Mouse (Mus musculus) left cerebral cortex, postnatal 10 days (tissue): ENCODE results near the gene Col6a2. TPM values are rescaled to one million over a fixed set of nuclear protein-coding genes. Genes with fewer than 3 reads are reported as not detected.

Experiments used
- DNase-seq, 2 experiments: peaks; one replicate each; pipeline ENCODE4 v3.0.0; 2021 to 2022; ENCODE audit warnings: low spot score in 2 of 2, mixed read lengths in 1 of 2; ENCODE audit errors: extremely low spot score in 1 of 2
- intact Hi-C: fragments of 180-260 bp; cut with DNase I; formaldehyde crosslinking; loops from one replicate; pipeline ENCODE4 v1.15.1; 2025
- total RNA-seq, 2 experiments: library from RNA; stranded (reverse); gene quantifications; 2 replicates each; pipeline ENCODE4 v1.2.3; 2021

Gene Col6a2
- total RNA-seq, 2 experiments from 2014 or later = 15.6 to 18.8 TPM

- intact Hi-C loops = no loop called here
- DNase-seq = no peak
These were observed 52.4 kb downstream of the Col6a2 start for GRCm38 (mm10) chr10:76571070-76571469.

- intact Hi-C loops = no loop called here
These were observed 53.3 kb downstream of the Col6a2 start for GRCm38 (mm10) chr10:76569996-76570685.

GRCm38 (mm10) chr10:76561972-76562371, 61.5 kb downstream of the Col6a2 start, which contains the start of gene Spatc1l:
Spatc1l (plus strand) TSS chr10:76562272.
- no peak for DNase-seq
- intact Hi-C loops = no loop called here

More at GRCm38 (mm10) chr10:76569996-76570685, 53.3 kb downstream of the Col6a2 start:
- no peak for DNase-seq

GRCm38 (mm10) chr10:76554061-76554460, 69.4 kb downstream of the Col6a2 start:
- intact Hi-C loops = loop anchor here (10.0 kb wide), 1 partner anchor 181 kb away; no protein-coding TSS in a partner anchor
- DNase-seq = no peak

- no peak for DNase-seq
- intact Hi-C loops = loop anchor here (10.0 kb wide), 1 partner anchor 183 kb away; no protein-coding TSS in a partner anchor
These were observed 71.9 kb downstream of the Col6a2 start for GRCm38 (mm10) chr10:76551556-76551955.

- intact Hi-C loops = loop anchor here (10.0 kb wide), 1 partner anchor 184 kb away; no protein-coding TSS in a partner anchor
- DNase-seq = no peak
These were observed 73.0 kb downstream of the Col6a2 start for GRCm38 (mm10) chr10:76550458-76550857.

GRCm38 (mm10) chr10:76548218-76548617, 75.2 kb downstream of the Col6a2 start:
- intact Hi-C loops = no loop called here
- peak in 1 of 2 experiments; percentile 2 for DNase-seq

- intact Hi-C loops = no loop called here
- DNase-seq = no peak
These were observed 76.9 kb downstream of the Col6a2 start for GRCm38 (mm10) chr10:76546566-76546965.

Other genes starting within 250 kb of the Col6a2 start
- gene AC141477.1, start 183.2 kb downstream of the Col6a2 start, total RNA-seq = not detected
- gene Pcnt, start 180.8 kb downstream of the Col6a2 start, total RNA-seq = 10 to 100 TPM; 14.2 to 14.3 TPM
- gene 2610028H24Rik, start 174.5 kb downstream of the Col6a2 start, total RNA-seq = not detected
- 10 to 100 TPM; 45.5 TPM for gene Mcm3ap, start 154.7 kb downstream of the Col6a2 start, total RNA-seq
- 1 to 10 TPM; 3.3 to 3.9 TPM for gene Ybey, start 154.5 kb downstream of the Col6a2 start, total RNA-seq
- 10 to 100 TPM; 70.9 to 71.3 TPM for gene Lss, start 92.0 kb downstream of the Col6a2 start, total RNA-seq
- not detected for gene Spatc1l, start 61.4 kb downstream of the Col6a2 start, total RNA-seq
- not detected for gene Ftcd, start 48.0 kb downstream of the Col6a2 start, total RNA-seq
- 10 to 100 TPM; 32.0 to 34.3 TPM for gene Col6a1, start 102.5 kb upstream of the Col6a2 start, total RNA-seq